Mouse (Mus musculus): ENCODE measurements around the gene Fgf7. TPM values are rescaled to one million over a fixed set of nuclear protein-coding genes. Genes with fewer than 3 reads are reported as not detected.

The Fgf7 gene
- polyA plus RNA-seq, 1 experiment from 2014 or later: 1.1 TPM

DNA sequence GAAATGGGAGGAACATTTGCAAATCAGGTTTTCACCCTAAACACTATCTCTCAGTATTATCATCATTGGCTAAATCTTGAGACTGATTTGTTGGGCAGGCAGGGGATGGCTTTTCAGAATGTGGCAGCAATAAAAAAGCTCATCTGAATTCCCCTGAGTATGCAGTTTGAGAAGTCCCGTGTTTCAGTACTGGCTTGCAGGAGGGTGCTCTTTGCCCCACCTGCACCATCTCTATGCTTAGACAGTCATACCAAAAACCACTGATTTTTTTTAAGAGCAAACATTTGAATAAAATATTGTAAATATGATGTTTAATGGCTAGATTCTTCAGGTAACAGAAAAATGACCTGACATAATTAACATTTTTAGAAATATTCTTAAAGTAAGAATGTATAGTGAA lies 35.3 kb downstream of the Fgf7 start:
- Histone ChIP-seq H3K27ac (ENCODE audit: low read depth, low read length) (no peak overlapping the region), H3K9me3 (replicated peaks; ENCODE audit: control insufficient read depth, low read length) (no peaks in the 10 kb centered on the region), H3K4me1 (ENCODE audit: control insufficient read depth, insufficient read depth, low read length) (peaks cover 6% of the 10 kb centered on the region; the same call in 1 of the 2 replicates), H3K4me3 (ENCODE audit: low read depth, low read length) (no peak overlapping the region), H3K27me3 (ENCODE audit: control insufficient read depth, insufficient read depth, low read length) (no peaks in the 10 kb centered on the region), H3K9ac (ENCODE audit: low read depth, low read length) (no peak overlapping the region), H3K36me3 (ENCODE audit: control insufficient read depth, insufficient read depth, low read length) (no peaks in the 10 kb centered on the region), H3K4me2 (no peak overlapping the region)
- ATAC-seq (replicated peaks; ENCODE audit: insufficient number of reproducible peaks, low FRiP score, low TSS enrichment): no peak
- 73% methylated on average over 1 of the region's 1 CpGs for WGBS (ENCODE audit: insufficient replicate concordance)

DNA sequence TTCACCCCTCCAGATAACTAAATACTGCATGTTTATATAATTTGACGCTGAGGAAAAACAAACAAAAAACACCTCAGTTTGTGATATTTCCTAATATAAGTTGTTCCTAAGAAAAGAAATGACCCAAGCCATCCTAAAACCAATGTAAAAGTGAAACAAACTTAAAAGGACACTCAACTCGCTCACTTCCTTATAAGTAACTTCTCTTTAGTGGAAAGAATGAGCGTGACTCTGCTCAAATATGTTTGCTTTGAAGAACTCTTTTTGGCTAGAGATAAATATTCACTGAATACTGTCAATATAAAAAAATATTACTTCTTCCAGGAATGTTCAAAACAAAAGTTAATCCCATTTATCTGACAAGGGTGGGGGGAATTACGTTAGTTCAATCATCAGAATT lies 39.3 kb downstream of the Fgf7 start:
- 82% methylated on average over 4 of the region's 4 CpGs for WGBS (ENCODE audit: insufficient replicate concordance)
- H3K4me2 ChIP-seq: no peak overlapping the region
- H3K27ac ChIP-seq (ENCODE audit: low read depth, low read length): no peak overlapping the region
- H3K4me1 ChIP-seq (ENCODE audit: control insufficient read depth, insufficient read depth, low read length): no peaks in the 10 kb centered on the region
- H3K9me3 ChIP-seq (replicated peaks; ENCODE audit: control insufficient read depth, low read length): no peaks in the 10 kb centered on the region
- H3K4me3 ChIP-seq (ENCODE audit: low read depth, low read length): no peak overlapping the region
- ATAC-seq (replicated peaks; ENCODE audit: insufficient number of reproducible peaks, low FRiP score, low TSS enrichment): no peak
- H3K36me3 ChIP-seq (ENCODE audit: control insufficient read depth, insufficient read depth, low read length): no peaks in the 10 kb centered on the region
- H3K9ac ChIP-seq (ENCODE audit: low read depth, low read length): no peak overlapping the region
- H3K27me3 ChIP-seq (ENCODE audit: control insufficient read depth, insufficient read depth, low read length): no peaks in the 10 kb centered on the region

DNA sequence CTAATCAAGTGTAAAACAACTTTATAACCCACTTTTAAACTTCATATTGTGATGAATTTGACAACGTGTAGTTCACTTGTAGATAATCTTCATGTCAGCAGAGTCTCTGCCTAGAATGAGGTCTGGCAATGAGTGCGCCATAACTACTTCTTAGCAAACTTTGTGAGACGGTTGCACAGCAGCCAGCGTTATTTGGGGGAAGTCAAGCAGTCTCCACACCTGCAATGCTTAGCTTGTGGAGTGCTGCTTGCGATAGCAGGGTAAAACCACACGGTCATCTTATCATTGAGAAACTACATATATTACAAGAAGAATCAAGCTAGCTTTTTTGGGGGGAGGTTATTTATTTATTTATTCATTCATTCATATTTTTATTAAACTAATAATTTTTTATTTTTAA lies 42.0 kb downstream of the Fgf7 start:
- Histone ChIP-seq H3K36me3 (ENCODE audit: control insufficient read depth, insufficient read depth, low read length) (no peaks in the 10 kb centered on the region), H3K4me3 (ENCODE audit: low read depth, low read length) (no peak overlapping the region), H3K27ac (ENCODE audit: low read depth, low read length) (no peak overlapping the region), H3K4me2 (no peak overlapping the region), H3K9me3 (replicated peaks; ENCODE audit: control insufficient read depth, low read length) (no peaks in the 10 kb centered on the region), H3K27me3 (ENCODE audit: control insufficient read depth, insufficient read depth, low read length) (no peaks in the 10 kb centered on the region), H3K4me1 (ENCODE audit: control insufficient read depth, insufficient read depth, low read length) (no peaks in the 10 kb centered on the region), H3K9ac (ENCODE audit: low read depth, low read length) (no peak overlapping the region)
- ATAC-seq (replicated peaks; ENCODE audit: insufficient number of reproducible peaks, low FRiP score, low TSS enrichment): no peak
- 88% methylated on average over 6 of the region's 6 CpGs for WGBS (ENCODE audit: insufficient replicate concordance)

DNA sequence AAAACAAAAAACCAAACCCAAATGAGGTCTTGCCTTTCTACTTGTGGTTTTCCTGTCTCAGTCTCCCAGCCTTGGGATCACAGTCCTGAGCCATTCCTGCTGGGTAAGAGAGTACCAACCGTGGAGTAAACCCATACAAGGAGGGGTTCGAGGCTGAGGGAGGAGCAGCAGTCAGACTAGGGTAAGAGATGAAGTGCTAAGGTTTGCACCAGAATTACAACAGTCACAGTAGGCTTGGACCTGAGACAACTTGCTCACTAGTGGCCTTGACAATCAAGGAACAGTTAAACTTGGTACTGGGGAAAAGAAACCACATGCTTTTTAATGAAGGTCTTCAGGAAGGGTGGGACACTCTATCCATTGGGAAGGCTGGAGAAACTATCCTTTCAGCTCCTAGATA lies 44.6 kb downstream of the Fgf7 start:
- no peaks in the 10 kb centered on the region for H3K36me3 ChIP-seq (ENCODE audit: control insufficient read depth, insufficient read depth, low read length)
- H3K27me3 ChIP-seq (ENCODE audit: control insufficient read depth, insufficient read depth, low read length): no peaks in the 10 kb centered on the region
- 65% methylated on average over 2 of the region's 2 CpGs for WGBS (ENCODE audit: insufficient replicate concordance)
- H3K9ac ChIP-seq (ENCODE audit: low read depth, low read length): no peak overlapping the region
- no peaks in the 10 kb centered on the region for H3K9me3 ChIP-seq (replicated peaks; ENCODE audit: control insufficient read depth, low read length)
- H3K4me2 ChIP-seq: no peak overlapping the region
- no peak overlapping the region for H3K27ac ChIP-seq (ENCODE audit: low read depth, low read length)
- no peak for ATAC-seq (replicated peaks; ENCODE audit: insufficient number of reproducible peaks, low FRiP score, low TSS enrichment)
- H3K4me3 ChIP-seq (ENCODE audit: low read depth, low read length): no peak overlapping the region
- H3K4me1 ChIP-seq (ENCODE audit: control insufficient read depth, insufficient read depth, low read length): no peaks in the 10 kb centered on the region

DNA sequence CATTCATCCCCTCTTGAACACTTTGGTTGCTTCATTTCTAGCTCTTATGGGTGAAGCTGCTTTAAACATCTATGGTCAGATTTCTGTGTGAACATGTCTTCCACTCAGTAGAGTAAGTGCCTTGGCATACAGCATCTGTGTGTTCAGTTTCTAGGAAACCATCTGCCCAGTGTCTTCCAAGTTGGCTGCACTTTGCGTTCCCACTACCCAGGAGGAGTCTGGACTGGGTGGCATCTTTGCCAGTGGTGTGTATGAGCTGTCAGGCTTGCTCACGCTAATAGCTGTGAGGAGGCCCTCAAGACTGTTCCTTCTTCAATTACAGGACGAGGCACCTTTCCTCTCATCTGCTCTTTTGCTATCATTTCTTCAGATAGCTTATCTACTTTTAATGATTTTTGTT lies 49.9 kb downstream of the Fgf7 start:
- WGBS (ENCODE audit: insufficient replicate concordance): 74% methylated on average over 3 of the region's 3 CpGs
- ATAC-seq (replicated peaks; ENCODE audit: insufficient number of reproducible peaks, low FRiP score, low TSS enrichment): no peak
- no peak overlapping the region for H3K4me2 ChIP-seq
- H3K27me3 ChIP-seq (ENCODE audit: control insufficient read depth, insufficient read depth, low read length): no peaks in the 10 kb centered on the region
- H3K4me3 ChIP-seq (ENCODE audit: low read depth, low read length): no peak overlapping the region
- H3K9me3 ChIP-seq (replicated peaks; ENCODE audit: control insufficient read depth, low read length): no peaks in the 10 kb centered on the region
- no peak overlapping the region for H3K27ac ChIP-seq (ENCODE audit: low read depth, low read length)
- H3K4me1 ChIP-seq (ENCODE audit: control insufficient read depth, insufficient read depth, low read length): no peaks in the 10 kb centered on the region
- no peak overlapping the region for H3K9ac ChIP-seq (ENCODE audit: low read depth, low read length)
- no peaks in the 10 kb centered on the region for H3K36me3 ChIP-seq (ENCODE audit: control insufficient read depth, insufficient read depth, low read length)

DNA sequence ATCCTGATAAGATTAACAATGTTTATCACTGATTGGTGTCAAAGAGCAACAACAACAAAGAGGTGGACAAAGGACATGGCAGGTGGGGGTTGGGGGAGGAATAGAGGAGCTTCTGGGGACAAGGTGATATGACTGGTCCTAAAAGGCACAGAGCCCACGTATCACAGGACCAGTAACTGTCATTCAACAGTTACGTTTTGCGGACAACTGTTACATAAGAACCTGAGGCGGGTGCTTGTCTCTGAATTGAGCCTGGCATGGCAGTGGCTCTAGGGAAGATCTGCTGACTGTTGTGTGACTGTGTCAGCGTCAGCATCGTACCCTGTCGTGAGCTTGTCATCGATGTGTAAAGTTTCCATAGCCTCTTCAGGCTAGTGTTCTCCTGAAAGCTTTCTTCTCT lies 51.7 kb downstream of the Fgf7 start:
- H3K27me3 ChIP-seq (ENCODE audit: control insufficient read depth, insufficient read depth, low read length): no peaks in the 10 kb centered on the region
- WGBS (ENCODE audit: insufficient replicate concordance): 47% methylated on average over 8 of the region's 8 CpGs
- H3K4me2 ChIP-seq: no peak overlapping the region
- H3K9ac ChIP-seq (ENCODE audit: low read depth, low read length): no peak overlapping the region
- no peak overlapping the region for H3K27ac ChIP-seq (ENCODE audit: low read depth, low read length)
- H3K9me3 ChIP-seq (replicated peaks; ENCODE audit: control insufficient read depth, low read length): no peaks in the 10 kb centered on the region
- ATAC-seq (replicated peaks; ENCODE audit: insufficient number of reproducible peaks, low FRiP score, low TSS enrichment): no peak
- H3K36me3 ChIP-seq (ENCODE audit: control insufficient read depth, insufficient read depth, low read length): no peaks in the 10 kb centered on the region
- H3K4me1 ChIP-seq (ENCODE audit: control insufficient read depth, insufficient read depth, low read length): no peaks in the 10 kb centered on the region
- H3K4me3 ChIP-seq (ENCODE audit: low read depth, low read length): no peak overlapping the region

DNA sequence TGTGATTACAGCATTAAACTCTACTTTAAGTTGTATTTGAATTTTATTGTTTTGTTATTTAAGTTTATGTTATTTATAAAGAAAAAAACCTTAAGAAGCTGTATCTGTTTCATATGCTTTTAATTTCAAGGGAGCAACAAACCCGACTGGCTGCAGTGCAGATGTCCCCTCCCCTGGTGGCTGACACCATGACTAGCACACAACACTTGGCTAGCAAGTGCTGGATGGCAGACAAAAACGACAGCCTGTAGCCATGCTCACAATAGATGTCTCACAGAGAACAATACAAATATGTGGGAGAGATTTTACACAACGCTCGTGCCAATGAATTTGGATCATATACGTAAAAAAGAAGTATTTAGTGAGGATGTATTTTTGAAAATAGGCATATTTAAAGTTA lies 56.0 kb downstream of the Fgf7 start:
- Histone ChIP-seq H3K4me3 (ENCODE audit: low read depth, low read length) (no peak overlapping the region), H3K36me3 (ENCODE audit: control insufficient read depth, insufficient read depth, low read length) (no peaks in the 10 kb centered on the region), H3K27ac (ENCODE audit: low read depth, low read length) (no peak overlapping the region), H3K4me2 (no peak overlapping the region), H3K27me3 (ENCODE audit: control insufficient read depth, insufficient read depth, low read length) (no peaks in the 10 kb centered on the region), H3K4me1 (ENCODE audit: control insufficient read depth, insufficient read depth, low read length) (no peaks in the 10 kb centered on the region), H3K9ac (ENCODE audit: low read depth, low read length) (no peak overlapping the region), H3K9me3 (replicated peaks; ENCODE audit: control insufficient read depth, low read length) (no peaks in the 10 kb centered on the region)
- 66% methylated on average over 5 of the region's 5 CpGs for WGBS (ENCODE audit: insufficient replicate concordance)
- no peak for ATAC-seq (replicated peaks; ENCODE audit: insufficient number of reproducible peaks, low FRiP score, low TSS enrichment)

DNA sequence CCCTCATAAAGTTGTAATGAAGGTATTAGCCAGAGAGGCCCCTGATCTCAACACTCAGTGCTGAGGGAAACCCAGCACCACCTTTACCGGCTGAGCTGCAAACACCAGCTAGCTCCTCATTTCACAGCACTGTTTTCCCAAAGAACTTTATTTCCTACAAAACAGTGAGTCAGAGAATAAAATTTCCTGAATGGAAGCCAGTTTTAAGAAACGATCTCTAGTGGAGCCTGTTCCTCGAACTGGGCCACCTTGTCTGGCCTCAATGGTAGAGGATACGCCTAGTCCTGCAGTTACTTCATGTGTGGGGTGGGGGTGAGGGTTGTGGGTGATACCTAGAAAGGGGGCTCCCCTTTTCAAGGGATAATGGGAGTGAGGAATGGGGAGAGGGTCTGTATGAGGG lies 60.2 kb downstream of the Fgf7 start:
- Histone ChIP-seq H3K27ac (ENCODE audit: low read depth, low read length) (no peak overlapping the region), H3K9ac (ENCODE audit: low read depth, low read length) (no peak overlapping the region), H3K4me2 (no peak overlapping the region), H3K9me3 (replicated peaks; ENCODE audit: control insufficient read depth, low read length) (no peaks in the 10 kb centered on the region), H3K4me1 (ENCODE audit: control insufficient read depth, insufficient read depth, low read length) (no peaks in the 10 kb centered on the region), H3K27me3 (ENCODE audit: control insufficient read depth, insufficient read depth, low read length) (no peaks in the 10 kb centered on the region), H3K36me3 (ENCODE audit: control insufficient read depth, insufficient read depth, low read length) (no peaks in the 10 kb centered on the region), H3K4me3 (ENCODE audit: low read depth, low read length) (no peak overlapping the region)
- WGBS (ENCODE audit: insufficient replicate concordance): 84% methylated on average over 4 of the region's 4 CpGs
- ATAC-seq (replicated peaks; ENCODE audit: insufficient number of reproducible peaks, low FRiP score, low TSS enrichment): no peak

All from heart, embryonic 11.5 days (tissue).